Mouse (Mus musculus) hindbrain, postnatal 0 days (tissue): ENCODE measurements around the gene Rapgef2. TPM values are rescaled to one million over a fixed set of nuclear protein-coding genes. Genes with fewer than 3 reads are reported as not detected.

ENCODE experiments used
- ATAC-seq: fragments of 200-750 bp; cut with Nextera tagmentation; 2 replicates; pipeline ENCODE4 v1.8.0; 2017; ENCODE audit warnings: mild to moderate bottlenecking, moderate TSS enrichment, moderate library complexity
- DNase-seq: peaks from one replicate; pipeline ENCODE4 v3.0.0-alpha.2; 2015; ENCODE audit warnings: low spot score
- H3K27ac ChIP-seq: fragments of 300-500 bp; sonication (generic); 2 replicates; pipeline ENCODE4 v1.5.1; 2014; ENCODE audit warnings: mild to moderate bottlenecking
- H3K27me3 ChIP-seq: fragments of 300-500 bp; sonication (generic); 2 replicates; pipeline ENCODE4 v1.6.1; 2014; ENCODE audit warnings: low read length, mixed read lengths; ENCODE audit not compliant: insufficient read depth
- H3K36me3 ChIP-seq: fragments of 300-500 bp; sonication (generic); 2 replicates; pipeline ENCODE4 v1.6.1; 2014; ENCODE audit warnings: low read length, mixed read lengths; ENCODE audit not compliant: insufficient read depth
- H3K4me1 ChIP-seq: fragments of 300-500 bp; sonication (generic); 2 replicates; pipeline ENCODE4 v1.6.1; 2014; ENCODE audit warnings: antibody characterized with exemption, low read length, mixed read lengths; ENCODE audit not compliant: insufficient read depth
- H3K4me2 ChIP-seq: fragments of 300-500 bp; sonication (generic); 2 replicates; pipeline ENCODE4 v1.6.1; 2014; ENCODE audit warnings: low read depth, mild to moderate bottlenecking, low read length, moderate library complexity, mixed read lengths
- H3K4me3 ChIP-seq: fragments of 300-500 bp; sonication (generic); 2 replicates; pipeline ENCODE4 v1.5.1; 2014; ENCODE audit warnings: low read length
- H3K9ac ChIP-seq: fragments of 300-500 bp; sonication (generic); replicated peaks from 2 replicates; pipeline ENCODE4 v1.6.1; 2014; ENCODE audit warnings: mild to moderate bottlenecking, low read length, moderate library complexity, mixed read lengths
- H3K9me3 ChIP-seq: fragments of 300-500 bp; sonication (generic); 2 replicates; pipeline ENCODE4 v1.6.1; 2016; ENCODE audit warnings: low read length, mixed read lengths
- CTCF ChIP-seq: IDR thresholded peaks from 2 replicates; pipeline ENCODE4 v1.5.1; 2016; ENCODE audit warnings: antibody characterized with exemption, control low read depth, low read depth
- WGBS: fragments of 180-500 bp; shearing (Covaris S2); extraction: QIAGEN DNeasy Blood & Tissue Kit; methylation state at CpG from one replicate; pipeline ENCODE4 v1.1.7; 2014; 5-methylcytosine and 5-hydroxymethylcytosine counted together
- polyA plus RNA-seq: library from polyadenylated mRNA; unstranded; fragments of >200 nt; fragmentation: Nextera tagmentation; extraction: Ambion mirVana; gene quantifications from 2 replicates; pipeline ENCODE4 v1.2.1, GENCODE M21; 2015
- total RNA-seq: library from RNA; depleted of rRNA; stranded (reverse); fragments of >200 nt; gene quantifications from 2 replicates; pipeline ENCODE4 v1.2.3, GENCODE M21; 2014

Rapgef2 gene
- total and polyA plus RNA-seq, 2 experiments from 2014 or later = 8.8 to 49.8 TPM

- no peaks in the 10 kb centered on the region for H3K36me3 ChIP-seq
- no peak overlapping the region for H3K4me2 ChIP-seq
- peak; percentile 90 for DNase-seq
- peak; percentile 75 for ATAC-seq
- H3K27me3 ChIP-seq = no peaks in the 10 kb centered on the region
- 54% methylated on average over 6 of the region's 6 CpGs for WGBS
- H3K9ac ChIP-seq = no peak overlapping the region
- no peaks in the 10 kb centered on the region for H3K9me3 ChIP-seq
- H3K27ac ChIP-seq = no peak overlapping the region
- H3K4me3 ChIP-seq = no peak overlapping the region
- peak; percentile 94 for TF ChIP-seq CTCF
- H3K4me1 ChIP-seq = peaks cover 5% of the 10 kb centered on the region; the same call in 1 of the 2 replicates
Observed at GRCm38 (mm10) chr3:79196708-79197437, 89.4 kb downstream of the Rapgef2 start.

GRCm38 (mm10) chr3:79195280-79195679 is 91.0 kb downstream of the Rapgef2 start:
- no peaks in the 10 kb centered on the region for H3K36me3 ChIP-seq
- H3K27ac ChIP-seq = no peak overlapping the region
- no peak overlapping the region for H3K9ac ChIP-seq
- H3K4me3 ChIP-seq = no peak overlapping the region
- no peaks in the 10 kb centered on the region for H3K9me3 ChIP-seq
- no peak for TF ChIP-seq CTCF
- WGBS = 78% methylated on average over 9 of the region's 9 CpGs
- ATAC-seq = no peak
- no peaks in the 10 kb centered on the region for H3K27me3 ChIP-seq
- peaks cover 8% of the 10 kb centered on the region; the same call in 1 of the 2 replicates for H3K4me1 ChIP-seq
- H3K4me2 ChIP-seq = no peak overlapping the region
- no peak for DNase-seq

GRCm38 (mm10) chr3:79194111-79194793 is 92.1 kb downstream of the Rapgef2 start:
- ATAC-seq (no peak), DNase-seq (no peak)
- Histone ChIP-seq H3K36me3 (no peaks in the 10 kb centered on the region), H3K4me2 (no peak overlapping the region), H3K9me3 (no peaks in the 10 kb centered on the region), H3K9ac (no peak overlapping the region), H3K27ac (no peak overlapping the region), H3K27me3 (no peaks in the 10 kb centered on the region), H3K4me3 (no peak overlapping the region), H3K4me1 (peaks cover 9% of the 10 kb centered on the region; the same call in 1 of the 2 replicates)
- no peak for TF ChIP-seq CTCF
- 84% methylated on average over 8 of the region's 8 CpGs for WGBS

GRCm38 (mm10) chr3:79193001-79193400 is 93.3 kb downstream of the Rapgef2 start:
- Histone ChIP-seq H3K27ac (peak overlapping the region; percentile 48; the same call in 1 of the 2 replicates), H3K9ac (no peak overlapping the region), H3K36me3 (no peaks in the 10 kb centered on the region), H3K27me3 (no peaks in the 10 kb centered on the region), H3K4me1 (peaks cover 9% of the 10 kb centered on the region; the same call in 1 of the 2 replicates), H3K4me2 (no peak overlapping the region), H3K4me3 (no peak overlapping the region), H3K9me3 (no peaks in the 10 kb centered on the region)
- peak; percentile 66 for ATAC-seq
- 36% methylated on average over 4 of the region's 4 CpGs for WGBS
- DNase-seq = peak; percentile 54
- TF ChIP-seq CTCF = no peak

GRCm38 (mm10) chr3:79191981-79192380 is 94.3 kb downstream of the Rapgef2 start:
- ATAC-seq = no peak
- WGBS = 69% methylated on average over 9 of the region's 9 CpGs
- H3K9me3 ChIP-seq = no peaks in the 10 kb centered on the region
- H3K9ac ChIP-seq = no peak overlapping the region
- H3K4me2 ChIP-seq = no peak overlapping the region
- TF ChIP-seq CTCF = no peak
- H3K4me1 ChIP-seq = peaks cover 9% of the 10 kb centered on the region; the same call in 1 of the 2 replicates
- H3K27me3 ChIP-seq = no peaks in the 10 kb centered on the region
- DNase-seq = no peak
- no peaks in the 10 kb centered on the region for H3K36me3 ChIP-seq
- H3K4me3 ChIP-seq = no peak overlapping the region
- no peak overlapping the region for H3K27ac ChIP-seq

GRCm38 (mm10) chr3:79191471-79191870 is 94.8 kb downstream of the Rapgef2 start:
- Histone ChIP-seq H3K4me2 (no peak overlapping the region), H3K9ac (no peak overlapping the region), H3K4me1 (peaks cover 9% of the 10 kb centered on the region; the same call in 1 of the 2 replicates), H3K9me3 (no peaks in the 10 kb centered on the region), H3K4me3 (no peak overlapping the region), H3K27ac (no peak overlapping the region), H3K36me3 (no peaks in the 10 kb centered on the region), H3K27me3 (no peaks in the 10 kb centered on the region)
- TF ChIP-seq CTCF = no peak
- DNase-seq (peak; percentile 30), ATAC-seq (no peak)
- 72% methylated on average over 11 of the region's 11 CpGs for WGBS
